Mouse (Mus musculus): ENCODE data around the gene Ubn1.

Ubn1 gene

DNA sequence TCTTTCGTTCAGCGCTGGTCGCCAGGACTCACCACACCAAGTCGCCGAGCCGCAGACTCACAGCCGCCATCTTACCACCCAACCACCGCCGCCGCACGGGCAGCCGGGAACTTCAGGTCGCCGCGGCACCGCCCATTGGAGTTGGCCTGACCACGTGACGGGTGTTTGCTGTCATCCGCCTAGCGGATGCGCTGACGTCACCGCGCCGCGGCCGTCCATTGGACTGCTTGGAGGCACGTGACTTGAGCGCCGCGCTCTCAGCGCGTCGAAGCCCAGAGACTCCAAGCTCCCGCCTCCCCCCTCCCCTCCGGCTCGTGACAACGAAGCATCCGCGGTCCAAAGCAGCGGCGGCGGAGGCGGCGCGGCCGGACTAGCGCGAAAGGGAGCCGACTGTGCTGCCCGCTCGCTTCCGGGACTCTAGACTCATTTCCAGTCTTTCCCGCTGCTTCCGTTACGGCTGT, at the start of gene Ubn1, which contains the start of gene Glyr1:
Ubn1 (plus strand) TSS at position 284 of the 461 bp plus-strand sequence.
Glyr1 (minus strand) TSS at position 90 of the 461 bp plus-strand sequence.
- DNase-seq (ENCODE audit: low spot score) = peak; percentile 100

DNA sequence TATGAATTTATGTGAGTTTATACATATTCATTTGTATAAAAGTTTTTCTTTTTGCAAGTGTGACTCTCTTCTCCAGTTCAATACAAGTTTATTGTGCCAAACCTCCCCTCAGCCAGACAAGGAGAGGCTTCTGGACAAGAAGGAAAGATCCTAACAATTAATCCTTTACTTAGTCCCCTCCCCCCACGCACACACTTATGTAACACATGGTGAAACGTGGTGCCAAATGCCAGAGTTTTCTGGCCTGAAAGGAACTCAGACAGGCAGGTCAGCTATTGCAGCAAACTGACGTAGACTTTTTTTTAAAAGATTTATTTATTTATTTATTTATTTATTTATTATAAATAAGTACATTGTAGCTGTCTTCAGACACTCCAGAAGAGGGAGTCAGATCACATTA, 49.2 kb upstream of the Ubn1 start:
- DNase-seq (ENCODE audit: low spot score) = no peak

DNA sequence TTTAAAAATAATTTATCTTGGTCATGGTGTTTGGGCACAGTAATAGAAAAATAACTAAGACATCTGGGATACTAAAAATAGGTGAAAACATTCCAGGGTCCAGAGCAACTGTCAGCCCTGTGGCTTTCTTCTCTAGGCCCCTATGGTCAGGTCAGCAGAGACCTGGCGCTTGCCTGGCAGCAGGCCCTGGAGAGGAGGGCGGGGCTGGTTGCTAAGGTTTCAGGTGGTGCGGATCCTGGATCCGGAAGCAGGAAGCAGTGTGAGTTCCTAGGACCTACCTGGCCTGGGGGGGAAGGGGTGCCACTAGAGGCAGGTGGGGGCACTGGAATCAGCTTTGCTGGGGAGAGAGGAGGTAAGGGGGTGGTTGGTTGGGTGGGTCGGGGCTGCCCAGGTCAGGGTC, 42.8 kb upstream of the Ubn1 start, which contains the start of gene Smim22:
Smim22 (plus strand) TSS at position 222 of the 400 bp plus-strand sequence.
- DNase-seq (ENCODE audit: low spot score) = no peak

DNA sequence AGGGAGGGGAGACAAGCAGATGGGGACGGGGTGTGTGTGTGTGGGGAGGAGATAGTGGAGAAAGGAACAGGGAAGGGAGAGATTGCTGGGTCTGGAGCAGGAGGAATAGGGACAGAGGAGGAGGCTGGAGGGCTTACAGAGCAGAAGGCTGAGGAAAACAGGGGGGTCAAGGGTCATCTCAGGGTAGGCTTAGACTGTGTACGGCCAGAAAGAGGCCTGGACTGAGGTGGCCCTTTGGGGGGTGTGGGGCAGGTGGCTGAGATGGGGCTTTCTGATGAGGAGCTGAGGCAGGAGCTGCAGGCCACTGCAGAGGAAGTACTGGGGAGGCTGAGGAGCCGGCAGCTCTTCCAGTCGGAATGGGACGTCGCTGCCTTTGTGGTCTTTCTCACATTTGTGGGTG, 42.4 kb upstream of the Ubn1 start:
- DNase-seq (ENCODE audit: low spot score) = no peak

DNA sequence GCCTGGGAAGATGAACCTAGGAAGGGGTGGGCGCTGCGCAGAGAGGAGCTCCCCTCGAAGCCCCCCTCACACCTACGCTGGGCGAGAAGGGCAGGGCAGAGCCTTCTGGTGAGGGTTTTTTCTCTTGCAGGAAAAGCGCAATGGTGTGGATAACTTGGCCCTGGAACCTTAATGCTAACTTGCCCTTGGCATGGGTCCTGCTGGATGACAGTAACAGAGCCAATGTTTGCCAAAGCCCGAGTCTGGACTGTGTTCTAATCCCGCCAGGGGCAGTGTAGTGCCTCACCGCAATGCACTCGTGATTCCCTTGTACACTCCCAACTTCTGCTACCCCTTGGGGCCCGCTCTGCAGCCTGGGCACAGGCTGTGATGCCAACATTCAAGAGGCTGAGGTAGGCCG, 41.8 kb upstream of the Ubn1 start:
- no peak for DNase-seq (ENCODE audit: low spot score)

DNA sequence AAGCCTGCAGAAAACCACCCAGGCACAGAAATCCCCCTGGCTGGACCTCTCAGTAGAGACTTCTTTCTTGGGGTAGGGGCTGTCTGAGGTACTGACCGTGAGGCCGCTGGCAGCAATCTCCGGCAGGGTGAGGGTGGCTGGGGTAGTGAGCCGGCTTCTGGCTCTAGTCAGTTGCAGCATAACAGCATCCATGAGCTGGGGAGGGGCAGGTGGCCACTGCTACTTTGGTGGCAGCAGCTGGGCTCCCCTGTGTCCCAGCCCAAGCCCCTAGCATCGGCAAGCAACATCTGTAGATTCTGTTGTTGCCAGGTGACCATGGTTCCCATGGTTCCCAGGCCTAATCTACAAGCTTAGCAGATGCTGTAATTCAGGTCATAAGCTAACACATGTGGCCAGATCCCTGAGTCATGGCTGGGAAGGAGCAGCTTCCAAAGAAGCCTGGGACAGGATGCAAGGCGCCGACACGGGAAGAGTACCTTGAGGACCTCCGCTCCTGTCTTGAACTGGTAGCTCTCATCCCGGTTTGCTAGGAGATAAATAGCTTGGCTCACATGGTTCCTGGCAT, 39.4 kb upstream of the Ubn1 start:
- no peak for DNase-seq (ENCODE audit: low spot score)

DNA sequence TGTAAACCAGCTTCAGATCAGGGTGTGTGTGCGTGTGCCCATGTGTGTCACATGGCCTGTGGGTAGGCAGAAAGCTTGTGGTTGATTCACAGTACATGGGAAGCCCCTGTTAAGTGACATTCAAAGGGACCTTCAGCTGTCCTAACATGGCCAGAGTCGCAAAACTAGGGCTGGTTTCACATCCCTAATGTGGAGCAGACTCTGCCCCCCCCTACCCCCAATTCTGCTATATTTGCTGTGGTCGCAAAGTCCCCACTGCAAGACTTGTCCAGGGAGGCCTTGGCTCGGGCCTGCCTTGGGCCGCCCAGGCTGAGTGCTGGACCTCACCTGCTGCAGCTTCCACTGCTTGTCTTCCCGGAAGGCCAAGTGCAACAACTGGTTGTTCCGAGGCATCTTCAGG, 38.6 kb upstream of the Ubn1 start:
- no peak for DNase-seq (ENCODE audit: low spot score)

DNA sequence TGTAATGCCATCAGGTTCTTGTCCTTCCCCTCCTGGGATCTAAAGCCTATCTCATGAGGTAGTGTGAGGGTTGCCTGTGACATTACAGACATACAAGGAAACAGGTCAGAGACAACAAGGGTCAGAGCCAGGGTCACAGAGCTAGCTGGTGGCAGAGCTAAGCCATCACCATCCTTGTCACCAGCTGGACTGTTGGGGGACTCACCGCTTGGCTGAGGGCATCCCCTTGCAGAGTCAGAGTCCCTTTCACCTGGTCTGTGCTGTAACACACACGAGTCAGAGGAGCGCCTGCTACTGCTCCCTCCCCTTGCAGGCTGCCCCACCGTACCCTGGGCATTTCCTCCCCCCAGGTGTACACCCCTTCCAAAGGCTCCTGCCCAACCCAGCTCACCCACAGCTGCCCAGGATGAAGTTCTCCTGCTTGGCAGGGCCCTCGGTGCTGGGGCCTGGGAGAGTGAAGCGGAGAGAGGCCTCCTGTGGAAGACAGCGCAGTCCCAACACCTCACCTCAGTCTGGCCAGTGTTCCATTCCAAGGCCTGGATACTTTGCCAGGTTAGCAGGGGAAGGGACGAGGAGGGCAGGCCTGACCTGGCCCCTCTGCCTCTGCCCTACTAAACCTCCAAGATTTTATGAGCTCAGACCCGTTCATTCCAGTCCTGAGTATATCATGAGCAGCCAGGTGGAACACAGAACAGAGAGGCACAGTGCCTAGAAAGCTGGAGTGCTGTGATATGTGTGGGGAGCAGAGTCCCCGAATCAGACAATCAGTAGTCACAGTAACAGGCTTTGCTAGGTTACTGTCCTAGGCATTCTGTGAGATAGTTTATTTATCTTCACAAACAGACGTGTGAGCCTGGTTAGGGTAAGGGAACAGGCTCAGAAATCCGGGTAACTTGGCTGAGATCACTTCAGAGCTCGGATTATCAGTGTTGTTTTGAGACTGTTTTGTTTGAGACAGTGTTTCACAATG, 37.5 kb upstream of the Ubn1 start:
- DNase-seq (ENCODE audit: low spot score) = no peak

DNA sequence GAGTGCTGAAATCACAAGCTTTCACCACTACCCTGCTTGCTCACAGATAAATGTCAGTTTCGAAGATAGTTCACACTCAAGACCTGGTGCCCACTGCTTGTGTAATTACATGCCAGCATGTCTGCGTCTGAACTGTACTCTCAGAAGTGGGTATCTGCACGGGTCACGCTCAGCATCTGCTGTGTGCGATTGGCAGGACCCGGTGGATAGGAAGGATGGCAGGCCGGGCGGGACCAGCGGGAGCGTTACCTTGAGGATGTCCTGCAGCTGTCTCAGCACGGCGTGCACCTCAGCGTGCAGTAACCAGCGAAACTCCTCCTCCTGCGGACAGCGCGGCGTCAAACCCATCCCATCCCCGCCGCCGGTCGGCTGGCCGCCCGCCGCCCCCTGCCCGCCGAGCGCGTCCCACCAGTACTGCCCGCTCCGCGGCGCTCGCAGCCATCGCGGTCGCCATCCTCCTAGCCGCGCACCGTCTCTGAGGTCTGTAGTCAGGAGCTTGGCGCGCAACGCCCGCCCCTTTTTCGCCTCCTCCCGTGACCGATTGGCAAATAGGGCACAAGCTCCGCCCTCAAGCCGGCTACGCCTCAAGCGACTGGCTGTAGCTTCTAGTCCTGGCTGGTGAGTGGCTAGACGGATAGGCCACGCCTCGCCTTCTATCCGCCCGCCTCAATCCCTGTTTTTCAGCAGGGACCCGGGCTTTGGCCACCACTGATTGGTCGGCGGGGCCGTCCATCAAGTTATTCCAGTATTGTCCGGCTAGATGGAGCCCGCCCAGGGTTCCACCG, 36.6 kb upstream of the Ubn1 start, which contains the start of gene Rogdi:
Rogdi (minus strand) TSS at position 500 of the 785 bp plus-strand sequence.
- peak; percentile 94 for DNase-seq (ENCODE audit: low spot score)

DNA sequence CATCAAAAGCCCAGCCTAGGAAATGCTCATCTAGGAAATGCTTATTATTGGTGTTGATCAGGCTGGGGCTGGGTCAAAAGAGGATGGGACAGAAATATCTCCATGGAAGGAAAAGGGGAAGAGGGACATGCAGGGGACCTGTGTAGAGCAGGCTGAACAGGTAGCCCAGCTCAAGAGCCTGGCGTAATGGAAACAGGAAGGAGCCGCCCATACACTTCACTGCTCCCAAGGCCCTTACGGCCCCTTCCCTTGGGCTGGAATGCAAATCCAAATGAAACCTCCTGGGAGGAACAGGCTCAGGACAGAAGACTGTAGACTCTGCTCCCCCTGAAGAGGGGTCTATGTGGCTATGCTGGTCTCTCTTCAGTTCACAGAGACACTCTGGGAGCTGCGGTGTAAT, 35.3 kb upstream of the Ubn1 start:
- no peak for DNase-seq (ENCODE audit: low spot score)

DNA sequence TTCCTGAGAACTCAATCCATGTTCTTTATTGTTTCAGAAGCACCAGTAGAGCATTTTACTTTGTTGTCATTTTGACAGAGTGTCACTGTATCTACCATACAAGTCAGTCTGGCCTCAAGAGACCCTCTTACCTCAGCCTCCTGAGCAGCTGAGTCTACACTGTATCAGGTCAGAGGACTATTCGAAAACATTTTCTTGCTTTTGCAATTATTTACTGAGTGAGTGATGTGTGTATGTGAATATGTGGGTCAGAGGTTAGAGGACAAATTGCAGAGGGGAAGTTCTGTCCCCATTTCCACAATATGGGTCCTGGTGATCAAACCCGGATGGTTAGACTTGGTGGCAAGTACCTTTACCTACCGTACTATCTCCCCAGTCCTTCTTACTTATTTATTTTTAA, 25.8 kb upstream of the Ubn1 start:
- DNase-seq (ENCODE audit: low spot score) = no peak

DNA sequence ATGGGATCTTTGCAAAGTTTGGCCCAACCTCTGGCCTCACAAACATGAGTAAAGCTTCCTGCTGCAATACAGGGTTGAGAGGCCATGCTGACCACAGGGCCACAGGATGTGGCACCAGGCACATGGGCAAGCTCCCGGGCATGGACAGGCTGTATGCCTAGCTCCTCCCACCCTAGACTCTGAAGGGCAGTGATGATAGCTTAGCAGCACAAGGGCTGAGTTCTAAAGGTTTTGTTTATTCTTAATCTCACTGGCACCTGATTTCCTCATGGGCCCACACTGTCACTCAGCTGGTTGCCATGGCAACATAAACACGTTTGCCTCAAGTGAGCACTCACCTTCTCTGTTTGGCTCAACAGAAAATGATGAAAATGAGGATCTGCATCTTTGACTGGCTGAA, 20.0 kb upstream of the Ubn1 start:
- peak; percentile 22 for DNase-seq (ENCODE audit: low spot score)

DNA sequence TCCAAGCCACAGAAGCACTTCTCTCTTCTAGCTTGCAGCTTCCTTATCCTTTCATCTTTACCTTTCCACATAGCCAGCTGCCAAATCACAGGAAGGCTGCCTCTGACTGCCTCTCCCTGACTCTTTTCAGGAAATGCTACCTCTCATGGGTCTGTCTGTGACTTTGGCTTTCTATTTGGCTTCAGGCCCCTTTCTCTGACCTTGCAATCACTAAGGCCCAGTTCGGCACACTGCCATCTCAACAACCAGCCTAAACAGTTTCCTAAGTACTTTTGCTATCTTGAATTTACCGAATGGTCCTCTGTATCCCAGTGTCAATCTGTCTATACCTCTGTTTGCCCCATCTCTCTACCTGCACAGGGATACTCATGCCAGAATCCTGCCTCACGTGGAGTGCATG, 14.3 kb upstream of the Ubn1 start:
- DNase-seq (ENCODE audit: low spot score) = no peak

DNA sequence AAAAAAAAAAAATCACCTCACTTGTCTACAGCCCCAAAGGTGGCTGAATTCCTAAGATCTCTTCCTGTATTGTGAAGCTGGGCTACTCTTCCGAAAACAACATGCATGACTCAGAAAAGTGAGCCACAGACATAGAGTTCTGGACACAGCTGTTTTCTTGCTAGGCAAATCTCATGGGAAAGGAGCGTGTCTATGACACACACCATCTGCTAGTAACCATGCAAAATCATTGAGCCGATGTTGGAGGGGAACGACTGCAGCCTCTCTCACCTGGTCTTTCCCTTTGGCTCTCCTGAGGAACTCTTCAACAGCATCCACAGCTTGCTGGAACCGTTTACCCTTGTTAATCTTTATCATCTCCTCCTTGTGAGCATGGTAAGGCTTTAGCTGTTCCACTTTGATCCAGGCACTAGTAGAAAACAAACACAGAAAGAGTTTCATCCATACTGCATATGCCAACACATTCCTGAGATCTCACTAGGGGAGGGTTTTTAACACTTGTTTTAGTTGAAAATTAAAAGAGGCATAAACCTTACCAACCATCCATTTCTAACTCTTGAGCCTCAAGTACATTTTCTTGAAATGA, 13.1 kb upstream of the Ubn1 start:
- DNase-seq (ENCODE audit: low spot score) = no peak

DNA sequence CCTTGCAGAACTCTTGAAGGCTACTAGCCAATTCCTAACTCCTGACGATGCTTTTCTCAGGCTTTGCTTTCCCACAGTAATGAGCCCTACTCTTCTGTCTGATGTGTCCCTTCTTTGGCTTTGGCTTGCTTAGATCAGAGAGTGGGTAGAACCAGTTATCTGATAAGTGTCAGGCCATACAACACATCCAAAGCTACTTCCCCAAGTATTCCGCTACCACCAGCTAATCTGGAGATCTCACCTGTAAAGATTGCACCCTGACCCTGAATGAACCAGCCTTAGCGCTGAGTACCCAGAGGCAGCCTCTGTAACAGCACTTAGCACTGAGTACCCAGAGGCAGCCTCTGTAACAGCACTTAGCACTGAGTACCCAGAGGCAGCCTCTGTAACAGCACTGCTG, 4.5 kb upstream of the Ubn1 start:
- no peak for DNase-seq (ENCODE audit: low spot score)

DNA sequence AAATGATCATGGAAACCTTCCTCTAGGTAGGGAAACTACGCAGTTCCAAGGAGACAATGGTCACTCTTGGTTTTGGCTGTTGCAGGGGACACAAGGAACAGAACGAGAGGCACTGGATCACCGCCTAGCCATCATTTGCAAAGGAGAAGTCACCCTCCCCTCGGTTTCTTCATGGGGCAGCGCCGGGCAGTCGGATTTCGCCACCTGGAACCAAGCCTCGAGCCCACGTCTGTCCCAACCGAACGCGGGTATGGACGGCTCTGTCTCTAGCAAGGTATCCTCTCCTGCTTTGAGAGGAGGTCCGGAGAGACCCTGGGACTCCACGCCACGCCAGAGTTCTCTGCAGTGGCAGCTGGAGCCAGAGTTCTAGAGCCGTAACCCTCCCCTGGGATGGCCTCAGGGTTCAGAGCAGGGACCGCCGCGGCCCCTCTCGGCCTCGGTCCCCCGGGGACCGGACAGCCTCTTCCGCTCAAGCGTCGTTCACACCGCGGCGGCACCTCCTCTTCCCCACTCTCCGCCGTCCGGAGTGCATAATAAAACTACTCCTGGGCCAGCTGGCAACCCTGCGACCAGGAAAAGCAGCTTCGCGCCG, 579 bp upstream of the Ubn1 start:
- no peak for DNase-seq (ENCODE audit: low spot score)

DNA sequence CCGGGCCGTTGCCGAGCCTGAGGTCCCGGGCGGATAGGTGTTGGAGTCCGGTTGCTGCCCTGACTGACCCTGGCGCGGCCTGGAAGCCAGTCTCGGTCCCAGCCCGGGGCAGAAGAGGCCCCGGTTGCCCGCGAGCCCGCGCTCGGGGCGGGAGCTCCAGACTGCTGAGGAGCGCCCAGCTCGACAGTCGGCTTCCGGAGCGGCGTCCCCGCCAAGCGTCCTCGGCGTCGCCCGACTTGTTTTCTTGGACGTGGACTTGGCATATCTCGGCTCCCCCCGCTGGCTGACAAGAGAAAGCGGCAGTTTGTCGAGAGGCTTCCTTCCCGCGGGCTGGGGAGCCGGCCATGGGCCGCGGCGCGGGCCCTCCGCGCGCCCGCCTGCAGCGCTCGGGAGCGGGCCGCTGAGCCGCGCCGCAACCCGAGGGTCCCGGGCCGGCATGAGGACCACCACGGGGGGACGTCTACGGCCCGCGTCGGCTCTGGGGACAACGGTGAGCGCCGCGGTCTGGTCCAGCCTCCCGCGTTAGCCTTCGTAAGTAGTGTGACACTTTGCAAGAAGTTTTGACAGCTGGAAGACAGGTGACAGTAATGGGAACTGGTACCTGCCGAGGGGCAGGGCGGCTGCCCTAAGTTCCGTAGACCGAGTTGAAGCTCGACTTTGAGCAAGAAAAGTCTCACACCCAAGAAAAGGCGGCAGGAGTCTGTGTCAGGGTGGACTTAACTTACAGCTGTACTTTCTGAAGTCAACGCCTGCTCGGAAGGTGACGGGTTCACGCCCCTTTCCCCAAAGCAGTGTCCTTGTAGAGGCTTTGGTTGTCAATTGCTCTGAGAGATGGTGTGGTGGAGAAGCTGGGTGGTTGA, 624 bp downstream of the Ubn1 start:
- DNase-seq (ENCODE audit: low spot score) = peak; percentile 89

DNA sequence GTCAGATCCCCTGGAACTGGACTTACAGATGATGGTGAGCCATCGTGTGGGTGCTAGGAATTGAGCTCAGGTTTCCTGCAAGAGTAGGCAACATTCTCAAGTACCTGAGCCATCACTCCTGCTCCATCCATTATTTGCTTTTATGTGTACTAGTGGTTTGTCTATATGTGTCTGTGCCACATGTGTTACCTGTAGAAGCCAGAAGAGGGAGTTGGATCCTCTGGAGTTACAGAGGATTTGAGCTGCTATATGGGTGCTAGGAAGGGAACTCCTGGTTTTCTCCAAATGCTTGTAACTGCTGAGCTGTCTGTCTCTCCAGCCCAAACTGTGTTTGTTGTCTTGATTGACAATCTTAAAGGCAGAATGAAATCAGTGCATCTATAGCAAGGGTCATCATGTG, 8.3 kb downstream of the Ubn1 start:
- peak; percentile 16 for DNase-seq (ENCODE audit: low spot score)

DNA sequence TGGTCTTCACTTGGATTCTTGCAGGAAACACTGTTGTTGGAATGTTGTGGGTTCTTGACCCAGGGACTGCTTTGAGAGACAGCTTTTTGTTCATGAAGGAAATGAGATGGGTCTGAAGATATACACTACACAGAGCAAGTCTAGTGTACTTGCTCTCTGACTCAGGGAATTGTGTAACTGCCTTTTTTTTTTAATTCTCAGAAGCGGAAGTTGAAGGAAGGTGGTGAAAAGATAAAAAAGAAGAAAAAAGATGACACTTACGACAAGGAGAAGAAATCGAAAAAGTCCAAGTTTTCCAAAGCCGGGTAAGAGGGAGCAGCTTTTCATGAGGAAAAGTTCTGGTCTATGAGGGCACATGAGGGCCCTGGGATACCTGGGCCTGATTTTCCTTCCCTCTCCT, 13.6 kb downstream of the Ubn1 start:
- no peak for DNase-seq (ENCODE audit: low spot score)

DNA sequence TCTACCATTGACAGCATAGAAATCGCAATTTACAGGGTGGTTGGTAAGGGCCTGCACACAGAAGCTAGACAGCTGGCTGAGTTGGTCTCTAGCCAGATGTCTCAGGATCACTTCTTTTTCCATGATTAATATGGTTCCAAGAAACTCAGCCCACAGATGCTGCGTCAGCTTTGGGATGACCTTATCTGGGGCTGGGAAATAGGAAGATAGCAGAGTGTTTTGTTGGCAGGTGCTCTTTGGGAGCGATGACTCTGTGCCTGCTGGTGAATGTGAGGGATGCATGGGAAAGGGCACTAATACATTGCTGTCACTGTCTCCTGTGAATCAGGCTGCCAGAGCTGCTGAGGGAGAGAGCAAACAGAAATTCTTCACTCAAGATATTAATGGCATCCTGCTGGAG, 20.5 kb downstream of the Ubn1 start:
- DNase-seq (ENCODE audit: low spot score) = no peak

DNA sequence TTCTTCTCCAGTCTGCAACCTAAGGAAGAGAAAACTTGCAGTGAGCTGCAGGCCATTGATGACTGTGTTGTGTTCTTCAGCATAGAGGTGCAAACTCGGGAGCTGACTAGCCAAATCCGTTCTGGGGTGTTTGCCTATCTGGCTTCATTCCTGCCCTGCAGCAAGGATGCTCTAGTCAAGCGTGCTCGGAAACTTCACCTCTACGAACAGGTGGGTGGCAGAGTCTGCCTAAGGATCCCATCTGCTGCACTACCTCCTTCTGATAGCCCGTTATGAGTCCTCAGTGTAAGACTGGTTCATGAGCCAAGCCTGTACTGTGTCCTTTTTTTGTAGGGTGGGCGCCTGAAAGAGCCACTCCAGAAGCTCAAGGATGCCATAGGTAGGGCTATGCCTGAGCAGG, 22.1 kb downstream of the Ubn1 start:
- no peak for DNase-seq (ENCODE audit: low spot score)
